Mouse (Mus musculus): ENCODE results near the gene Magi2.

GRCm38 (mm10) chr5:20522047-20522446 lies 1295.2 kb downstream of the Magi2 start:
- no peak for TF ChIP-seq CTCF (IDR thresholded peaks at IDR 0.05; ENCODE audit: borderline replicate concordance, control insufficient read depth, extremely low read depth, insufficient read depth, low read length, poor library complexity)
- no peak for TF ChIP-seq POLR2A (IDR thresholded peaks at IDR 0.05; ENCODE audit: control insufficient read depth, extremely low read depth, insufficient read depth, low read length, poor library complexity)

Data from thymus, adult 2 months (tissue).